In genomic region chr7:66060066-66060956, GRCm38 (mm10) we compare ENCODE assay signal across 8 mouse cellular contexts. TPM values are rescaled to one million over a fixed set of nuclear protein-coding genes. Genes with fewer than 3 reads are reported as not detected.
DNase-seq lines count a peak whose midpoint lies in the region; ATAC-seq and TF ChIP-seq lines count a peak whose summit lies in the region.

No protein-coding gene starts in this region.

- peak; percentile 75 for DNase-seq in 3T3-L1 (ENCODE audit: low read depth, low spot score)
- peak; percentile 92 for DNase-seq in adrenal gland, postnatal 36 days
- DNase-seq in heart, adult 18-20 months: peak; percentile 90 to 94
- peak; percentile 93 for DNase-seq in kidney, adult 2 months
- peak; percentile 94 for DNase-seq in midbrain, embryonic 14.5 days
- DNase-seq in spleen, adult 12 weeks (ENCODE audit: low spot score): peak; percentile 74

- peak overlapping the region; percentile 76 for H3K27ac ChIP-seq in embryonic facial prominence, embryonic 12.5 days
- peak overlapping the region; percentile 77 for H3K27ac ChIP-seq in kidney, adult 2 months (ENCODE audit: insufficient read depth, low read depth, low read length)
- peak overlapping the region; percentile 79 for H3K27ac ChIP-seq in limb, embryonic 12.5 days
- peak overlapping the region; percentile 61 for H3K27ac ChIP-seq in midbrain, embryonic 14.5 days (replicated peaks; ENCODE audit: low read depth, low read length)

- peak; percentile 92 for ATAC-seq in embryonic facial prominence, embryonic 12.5 days (ENCODE audit: insufficient number of reproducible peaks, insufficient read depth, low FRiP score, low TSS enrichment)
- ATAC-seq in limb, embryonic 12.5 days (ENCODE audit: insufficient number of reproducible peaks, insufficient read depth, low FRiP score, low TSS enrichment, low read depth): peak; percentile 94
- ATAC-seq in midbrain, embryonic 14.5 days (ENCODE audit: low FRiP score, low TSS enrichment): peak; percentile 95

- peaks cover 11% of the 10 kb centered on the region; the same call in 1 of the 2 replicates for H3K4me1 ChIP-seq in embryonic facial prominence, embryonic 12.5 days
- peaks cover 10% of the 10 kb centered on the region; the same call in 1 of the 2 replicates for H3K4me1 ChIP-seq in kidney, adult 2 months (ENCODE audit: control insufficient read depth, insufficient read depth, low read length)
- H3K4me1 ChIP-seq in limb, embryonic 12.5 days (replicated peaks): peaks cover 14% of the 10 kb centered on the region
- peaks cover 12% of the 10 kb centered on the region for H3K4me1 ChIP-seq in midbrain, embryonic 14.5 days (ENCODE audit: control insufficient read depth, insufficient read depth, low read length)

- WGBS in embryonic facial prominence, embryonic 12.5 days: under 1% methylated on average over 64 of the region's 64 CpGs
- under 1% methylated on average over 64 of the region's 64 CpGs for WGBS in kidney, adult 2 months
- WGBS in limb, embryonic 12.5 days: under 1% methylated on average over 64 of the region's 64 CpGs
- under 1% methylated on average over 64 of the region's 64 CpGs for WGBS in midbrain, embryonic 14.5 days

- peak overlapping the region; percentile 83 for H3K4me2 ChIP-seq in embryonic facial prominence, embryonic 12.5 days (replicated peaks)
- peak overlapping the region; percentile 88 for H3K4me2 ChIP-seq in limb, embryonic 12.5 days
- H3K4me2 ChIP-seq in midbrain, embryonic 14.5 days (ENCODE audit: low read length): peak overlapping the region; percentile 94

- TF ChIP-seq CTCF in kidney, adult 2 months (conservative IDR thresholded peaks at IDR 0.05; ENCODE audit: insufficient read depth, insufficient read length, low read depth, low read length): no peak

- H3K27me3 ChIP-seq in embryonic facial prominence, embryonic 12.5 days: no peaks in the 10 kb centered on the region
- no peaks in the 10 kb centered on the region for H3K27me3 ChIP-seq in kidney, adult 2 months (replicated peaks; ENCODE audit: control insufficient read depth, insufficient read depth, low read length)
- peaks cover 10% of the 10 kb centered on the region; the same call in 1 of the 2 replicates for H3K27me3 ChIP-seq in limb, embryonic 12.5 days
- no peaks in the 10 kb centered on the region for H3K27me3 ChIP-seq in midbrain, embryonic 14.5 days (ENCODE audit: control insufficient read depth, insufficient read depth, low read length)

- H3K9ac ChIP-seq in embryonic facial prominence, embryonic 12.5 days: peak overlapping the region; percentile 94
- H3K9ac ChIP-seq in limb, embryonic 12.5 days (replicated peaks): peak overlapping the region; percentile 93
- peak overlapping the region; percentile 92 for H3K9ac ChIP-seq in midbrain, embryonic 14.5 days (replicated peaks; ENCODE audit: low read length)

- H3K4me3 ChIP-seq in embryonic facial prominence, embryonic 12.5 days: peak overlapping the region; percentile 90
- H3K4me3 ChIP-seq in kidney, adult 2 months (ENCODE audit: insufficient read depth, low read depth, low read length): peak overlapping the region; percentile 77
- H3K4me3 ChIP-seq in limb, embryonic 12.5 days (replicated peaks): peak overlapping the region; percentile 92
- peak overlapping the region; percentile 91 for H3K4me3 ChIP-seq in midbrain, embryonic 14.5 days (replicated peaks; ENCODE audit: low read depth, low read length)

- TF ChIP-seq POLR2A in kidney, adult 2 months (IDR thresholded peaks at IDR 0.05; ENCODE audit: low read depth, low read length): peak; percentile 68

- H3K36me3 ChIP-seq in embryonic facial prominence, embryonic 12.5 days: peaks cover 25% of the 10 kb centered on the region
- peaks cover 2% of the 10 kb centered on the region for H3K36me3 ChIP-seq in kidney, adult 2 months (ENCODE audit: control insufficient read depth, insufficient read depth, low read length)
- H3K36me3 ChIP-seq in limb, embryonic 12.5 days: peaks cover 29% of the 10 kb centered on the region
- peaks cover 23% of the 10 kb centered on the region for H3K36me3 ChIP-seq in midbrain, embryonic 14.5 days (ENCODE audit: control insufficient read depth, insufficient read depth, low read length)

- no peaks in the 10 kb centered on the region for H3K9me3 ChIP-seq in embryonic facial prominence, embryonic 12.5 days
- H3K9me3 ChIP-seq in limb, embryonic 12.5 days: no peaks in the 10 kb centered on the region
- no peaks in the 10 kb centered on the region for H3K9me3 ChIP-seq in midbrain, embryonic 14.5 days (ENCODE audit: control insufficient read depth, low read length)

RNA-seq across cellular contexts. Expression of gene Snrpa1, which starts 1.5 kb away (rescaled TPM):
- total RNA-seq in adrenal gland, postnatal 36 days (2021): 10 to 100 TPM; 30.8 to 38.2 TPM
- 213 and 216 TPM in 2 replicates for polyA plus RNA-seq in embryonic facial prominence, embryonic 12.5 days (2016; fragmentation: Nextera tagmentation; extraction: Ambion mirVana)
- 10 to 100 TPM; 21.6 to 22.5 TPM for total RNA-seq in heart, adult 18-20 months (2021)
- 7.6 and 10.9 TPM in 2 replicates for polyA plus RNA-seq in kidney, adult 2 months (2012; rRNA removed)
- 247 and 252 TPM in 2 replicates for polyA plus RNA-seq in limb, embryonic 12.5 days (2016; fragmentation: Nextera tagmentation; extraction: Ambion mirVana)
- polyA plus RNA-seq in midbrain, embryonic 14.5 days (2014; fragmentation: Nextera tagmentation; extraction: Ambion mirVana): 144 and 154 TPM in 2 replicates

RNA-seq across cellular contexts. Expression of gene Gm45213, which starts 16.9 kb away (rescaled TPM):
- not detected for total RNA-seq in adrenal gland, postnatal 36 days (2021)
- polyA plus RNA-seq in embryonic facial prominence, embryonic 12.5 days (2016; fragmentation: Nextera tagmentation; extraction: Ambion mirVana): not detected in 2 replicates
- total RNA-seq in heart, adult 18-20 months (2021): not detected
- not detected in 2 replicates for polyA plus RNA-seq in kidney, adult 2 months (2012; rRNA removed)
- not detected in 2 replicates for polyA plus RNA-seq in limb, embryonic 12.5 days (2016; fragmentation: Nextera tagmentation; extraction: Ambion mirVana)
- not detected in 2 replicates for polyA plus RNA-seq in midbrain, embryonic 14.5 days (2014; fragmentation: Nextera tagmentation; extraction: Ambion mirVana)

RNA-seq across cellular contexts. Expression of gene Selenos, which starts 19.1 kb away (rescaled TPM):
- total RNA-seq in adrenal gland, postnatal 36 days (2021): 100 to 1,000 TPM; 110 to 117 TPM
- polyA plus RNA-seq in embryonic facial prominence, embryonic 12.5 days (2016; fragmentation: Nextera tagmentation; extraction: Ambion mirVana): 93.2 and 94.7 TPM in 2 replicates
- 10 to 100 TPM; 35.6 to 40.2 TPM for total RNA-seq in heart, adult 18-20 months (2021)
- polyA plus RNA-seq in kidney, adult 2 months (2012; rRNA removed): 77.2 and 84.6 TPM in 2 replicates
- 87.0 and 88.9 TPM in 2 replicates for polyA plus RNA-seq in limb, embryonic 12.5 days (2016; fragmentation: Nextera tagmentation; extraction: Ambion mirVana)
- polyA plus RNA-seq in midbrain, embryonic 14.5 days (2014; fragmentation: Nextera tagmentation; extraction: Ambion mirVana): 78.3 and 79.9 TPM in 2 replicates

RNA-seq across cellular contexts. Expression of gene Chsy1, which starts 49.0 kb away (rescaled TPM):
- 10 to 100 TPM; 15.0 to 18.5 TPM for total RNA-seq in adrenal gland, postnatal 36 days (2021)
- 20.7 and 21.2 TPM in 2 replicates for polyA plus RNA-seq in embryonic facial prominence, embryonic 12.5 days (2016; fragmentation: Nextera tagmentation; extraction: Ambion mirVana)
- total RNA-seq in heart, adult 18-20 months (2021): 10 to 100 TPM in 1 of 2 experiments, 1 to 10 TPM in 1; 9.7 to 11.8 TPM
- polyA plus RNA-seq in kidney, adult 2 months (2012; rRNA removed): 5.4 and 6.4 TPM in 2 replicates
- 20.7 and 23.0 TPM in 2 replicates for polyA plus RNA-seq in limb, embryonic 12.5 days (2016; fragmentation: Nextera tagmentation; extraction: Ambion mirVana)
- 14.0 and 16.0 TPM in 2 replicates for polyA plus RNA-seq in midbrain, embryonic 14.5 days (2014; fragmentation: Nextera tagmentation; extraction: Ambion mirVana)

Comparison
In these comparisons a context has a peak if more than half of its experiments do, and no peak if none do; other contexts are left out.
1. Peak in every context shown above with its lines: DNase-seq, ATAC-seq, H3K4me3 ChIP-seq and H3K27ac ChIP-seq.
2. RNA of gene Snrpa1, which starts 1.5 kb away (polyA plus RNA-seq): 247 to 252 TPM in limb, embryonic 12.5 days, 213 to 216 TPM in embryonic facial prominence, embryonic 12.5 days and 144 to 154 TPM in midbrain, embryonic 14.5 days; 7.6 to 10.9 TPM in kidney, adult 2 months; every median in the first group is over 10 times any median in the second.